Mouse (Mus musculus) erythroblast, adult 5-6 weeks (primary cell): ENCODE measurements around the gene Tas2r116. TPM values are rescaled to one million over a fixed set of nuclear protein-coding genes. Genes with fewer than 3 reads are reported as not detected.

Experiments used
- ATAC-seq: replicated peaks from 2 replicates; pipeline ENCODE4 v1.8.0; 2016; ENCODE audit warnings: moderate number of reproducible peaks, mild to moderate bottlenecking, moderate TSS enrichment, inconsistent platforms; ENCODE audit not compliant: poor library complexity, low FRiP score, severe bottlenecking
- total RNA-seq, 2 experiments: library from RNA; stranded (forward) in 1 of 2; stranded (reverse) in 1 of 2; fragments of 150-400 nt in 1 of 2; fragments of 200-764, 138-1000 nt in 1 of 2; gene quantifications; 2 replicates each; pipeline versions ENCODE4 v1.2.3 to v1.2.4; 2015 to 2017; ENCODE audit warnings: low replicate concordance in 2 of 2

Gene Tas2r116
- total RNA-seq (2015; ENCODE audit: low replicate concordance) = not detected in 2 replicates
- not detected in 2 replicates for total RNA-seq (2017; ENCODE audit: low replicate concordance)

- ATAC-seq = no peak
Observed at GRCm38 (mm10) chr6:132855138-132855537, at the start of gene Tas2r116. Gene Tas2r116 (plus strand): TSS chr6:132855438.

- ATAC-seq = no peak
Observed at GRCm38 (mm10) chr6:132846842-132847241, 8.4 kb upstream of the Tas2r116 start, which contains the start of gene Tas2r123. Gene Tas2r123 (plus strand): TSS chr6:132847142.

- ATAC-seq = no peak
Observed at GRCm38 (mm10) chr6:132867708-132868107, 12.5 kb downstream of the Tas2r116 start, which contains the start of gene Tas2r110. Gene Tas2r110 (plus strand): TSS chr6:132868008.

- no peak for ATAC-seq
Observed at GRCm38 (mm10) chr6:132892711-132893110, 37.5 kb downstream of the Tas2r116 start, which contains the start of gene Tas2r113. Gene Tas2r113 (plus strand): TSS chr6:132893011.

Other genes starting within 250 kb of the Tas2r116 start
- gene A630073D07Rik, start 203.9 kb upstream of the Tas2r116 start, total RNA-seq (2015; ENCODE audit: low replicate concordance) = not detected in 2 replicates
- not detected in 2 replicates for gene A630073D07Rik, start 203.9 kb upstream of the Tas2r116 start, total RNA-seq (2017; ENCODE audit: low replicate concordance)
- gene Tas2r120, start 198.5 kb upstream of the Tas2r116 start, total RNA-seq (2015; ENCODE audit: low replicate concordance) = not detected in 2 replicates
- gene Tas2r120, start 198.5 kb upstream of the Tas2r116 start, total RNA-seq (2017; ENCODE audit: low replicate concordance) = not detected in 2 replicates
- gene Tas2r121, start 154.4 kb upstream of the Tas2r116 start, total RNA-seq (2015; ENCODE audit: low replicate concordance) = not detected in 2 replicates
- gene Tas2r121, start 154.4 kb upstream of the Tas2r116 start, total RNA-seq (2017; ENCODE audit: low replicate concordance) = not detected in 2 replicates
- not detected in 2 replicates for gene Tas2r122, start 143.5 kb upstream of the Tas2r116 start, total RNA-seq (2015; ENCODE audit: low replicate concordance)
- not detected in 2 replicates for gene Tas2r122, start 143.5 kb upstream of the Tas2r116 start, total RNA-seq (2017; ENCODE audit: low replicate concordance)
- gene Tas2r115, start 117.4 kb upstream of the Tas2r116 start, total RNA-seq (2015; ENCODE audit: low replicate concordance) = not detected in 2 replicates
- not detected in 2 replicates for gene Tas2r115, start 117.4 kb upstream of the Tas2r116 start, total RNA-seq (2017; ENCODE audit: low replicate concordance)
- gene Tas2r124, start 100.7 kb upstream of the Tas2r116 start, total RNA-seq (2015; ENCODE audit: low replicate concordance) = not detected in 2 replicates
- not detected in 2 replicates for gene Tas2r124, start 100.7 kb upstream of the Tas2r116 start, total RNA-seq (2017; ENCODE audit: low replicate concordance)
- not detected in 2 replicates for gene Tas2r102, start 93.3 kb upstream of the Tas2r116 start, total RNA-seq (2015; ENCODE audit: low replicate concordance)
- not detected in 2 replicates for gene Tas2r102, start 93.3 kb upstream of the Tas2r116 start, total RNA-seq (2017; ENCODE audit: low replicate concordance)
- gene Tas2r136, start 77.3 kb upstream of the Tas2r116 start, total RNA-seq (2015; ENCODE audit: low replicate concordance) = not detected in 2 replicates
- not detected in 2 replicates for gene Tas2r136, start 77.3 kb upstream of the Tas2r116 start, total RNA-seq (2017; ENCODE audit: low replicate concordance)
- gene Tas2r117, start 52.6 kb upstream of the Tas2r116 start, total RNA-seq (2015; ENCODE audit: low replicate concordance) = not detected in 2 replicates
- not detected in 2 replicates for gene Tas2r117, start 52.6 kb upstream of the Tas2r116 start, total RNA-seq (2017; ENCODE audit: low replicate concordance)
- gene Tas2r123, start 8.3 kb upstream of the Tas2r116 start, total RNA-seq (2015; ENCODE audit: low replicate concordance) = not detected in 2 replicates
- not detected in 2 replicates for gene Tas2r123, start 8.3 kb upstream of the Tas2r116 start, total RNA-seq (2017; ENCODE audit: low replicate concordance)
- not detected in 2 replicates for gene Tas2r110, start 12.6 kb downstream of the Tas2r116 start, total RNA-seq (2015; ENCODE audit: low replicate concordance)
- gene Tas2r110, start 12.6 kb downstream of the Tas2r116 start, total RNA-seq (2017; ENCODE audit: low replicate concordance) = not detected in 2 replicates
- gene Tas2r113, start 37.6 kb downstream of the Tas2r116 start, total RNA-seq (2015; ENCODE audit: low replicate concordance) = not detected in 2 replicates
- not detected in 2 replicates for gene Tas2r113, start 37.6 kb downstream of the Tas2r116 start, total RNA-seq (2017; ENCODE audit: low replicate concordance)
- gene Tas2r125, start 54.2 kb downstream of the Tas2r116 start, total RNA-seq (2015; ENCODE audit: low replicate concordance) = not detected in 2 replicates
- gene Tas2r125, start 54.2 kb downstream of the Tas2r116 start, total RNA-seq (2017; ENCODE audit: low replicate concordance) = not detected in 2 replicates
- gene Tas2r129, start 95.7 kb downstream of the Tas2r116 start, total RNA-seq (2015; ENCODE audit: low replicate concordance) = not detected in 2 replicates
- not detected in 2 replicates for gene Tas2r129, start 95.7 kb downstream of the Tas2r116 start, total RNA-seq (2017; ENCODE audit: low replicate concordance)
- gene Tas2r131, start 102.5 kb downstream of the Tas2r116 start, total RNA-seq (2015; ENCODE audit: low replicate concordance) = not detected in 2 replicates
- gene Tas2r131, start 102.5 kb downstream of the Tas2r116 start, total RNA-seq (2017; ENCODE audit: low replicate concordance) = not detected in 2 replicates
- gene Tas2r109, start 125.5 kb downstream of the Tas2r116 start, total RNA-seq (2015; ENCODE audit: low replicate concordance) = not detected in 2 replicates
- not detected in 2 replicates for gene Tas2r109, start 125.5 kb downstream of the Tas2r116 start, total RNA-seq (2017; ENCODE audit: low replicate concordance)
- not detected in 2 replicates for gene Tas2r103, start 181.7 kb downstream of the Tas2r116 start, total RNA-seq (2015; ENCODE audit: low replicate concordance)
- not detected in 2 replicates for gene Tas2r103, start 181.7 kb downstream of the Tas2r116 start, total RNA-seq (2017; ENCODE audit: low replicate concordance)
- not detected in 2 replicates for gene Tas2r140, start 200.4 kb downstream of the Tas2r116 start, total RNA-seq (2015; ENCODE audit: low replicate concordance)
- not detected in 2 replicates for gene Tas2r140, start 200.4 kb downstream of the Tas2r116 start, total RNA-seq (2017; ENCODE audit: low replicate concordance)
- 5.0 and 13.3 TPM in 2 replicates for gene Smim10l1, start 249.5 kb downstream of the Tas2r116 start, total RNA-seq (2015; ENCODE audit: low replicate concordance)
- gene Smim10l1, start 249.5 kb downstream of the Tas2r116 start, total RNA-seq (2017; ENCODE audit: low replicate concordance) = 10.9 and 18.4 TPM in 2 replicates